Mouse (Mus musculus): ENCODE results near the gene Rinl. TPM values are rescaled to one million over a fixed set of nuclear protein-coding genes. Genes with fewer than 3 reads are reported as not detected.
A peak's percentile ranks its signal among the peaks of the same experiment; 100 is the strongest.

Gene Rinl
- polyA plus RNA-seq (2014; fragmentation: Nextera tagmentation; extraction: Ambion mirVana) = 2.7 and 3.0 TPM in 2 replicates

DNA sequence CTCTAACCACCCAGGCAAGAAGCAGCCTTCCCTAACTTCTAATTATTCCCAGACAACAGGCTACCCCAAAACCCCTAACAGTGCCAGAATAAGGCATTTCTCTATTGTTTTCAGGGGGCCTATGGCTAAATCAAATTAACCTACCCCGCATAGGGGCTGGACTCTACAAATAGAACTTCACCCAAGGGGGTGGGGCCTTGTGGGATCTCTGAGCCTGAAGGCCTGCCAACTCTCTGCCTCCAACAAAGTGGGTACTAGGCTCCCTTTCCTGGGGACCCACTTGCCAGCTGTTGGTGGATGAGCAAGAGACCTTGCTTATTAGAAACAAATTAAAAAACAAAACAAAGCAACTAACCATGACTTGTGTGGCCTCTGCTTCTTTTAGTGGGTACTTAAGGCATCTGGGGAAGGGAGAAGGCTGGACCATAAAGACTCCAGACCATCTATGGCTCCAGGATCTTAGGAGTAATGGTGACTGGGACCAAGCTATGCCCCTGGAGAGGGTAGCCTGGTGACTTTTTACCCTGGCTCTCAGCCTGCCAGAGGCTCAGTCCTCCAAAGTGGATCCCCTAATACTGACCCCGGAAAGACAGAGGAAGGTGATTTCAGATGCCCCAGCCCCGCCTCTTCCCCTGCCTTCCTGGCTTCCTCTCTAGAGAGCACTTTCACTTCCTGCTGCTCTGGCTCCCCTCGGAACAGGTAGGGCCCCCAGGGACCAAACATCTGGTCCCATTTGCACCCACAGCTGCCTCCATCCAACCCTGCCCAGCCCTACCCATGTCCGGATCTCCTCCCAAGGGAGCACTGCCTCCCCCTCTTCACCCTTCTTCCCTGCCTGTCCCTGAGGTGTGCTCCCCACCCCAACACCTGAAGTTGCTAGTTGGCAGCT lies at the start of gene Rinl:
Gene Rinl (plus strand): TSS at position 663 of the 889 bp plus-strand sequence.
- WGBS = 50% methylated on average over 4 of the region's 5 CpGs
- ATAC-seq (ENCODE audit: low read depth) = no peak
- H3K27me3 ChIP-seq (replicated peaks; ENCODE audit: control insufficient read depth, insufficient read depth, low read length) = no peaks in the 10 kb centered on the region

DNA sequence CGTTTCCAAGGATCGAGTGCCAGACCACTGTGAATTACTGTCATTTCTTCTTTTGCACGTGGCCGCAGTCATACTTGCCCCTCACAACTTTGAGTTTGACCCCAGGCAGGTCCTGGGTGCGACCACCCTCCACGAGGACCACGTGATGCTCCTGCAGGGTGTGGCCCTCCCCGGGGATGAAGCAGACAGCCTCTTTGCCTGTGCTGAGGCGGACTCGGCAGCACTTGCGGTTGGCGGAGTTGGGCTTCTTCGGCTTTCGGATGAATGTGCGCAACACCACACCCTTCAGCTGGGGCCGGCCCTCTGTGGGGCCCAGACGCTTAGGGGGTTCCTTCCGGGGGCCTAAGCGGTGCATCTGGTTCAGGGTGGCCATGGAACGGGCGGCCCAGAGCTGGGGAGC lies 48.9 kb upstream of the Rinl start:
- Histone ChIP-seq H3K27ac (replicated peaks; ENCODE audit: low read depth, low read length) (no peak overlapping the region), H3K4me1 (ENCODE audit: control insufficient read depth, insufficient read depth, low read length) (0 out of 2 replicates have a peak, but pooled peaks cover 4% of the 10 kb centered on the region), H3K4me2 (ENCODE audit: low read depth, low read length) (no peak overlapping the region), H3K9ac (ENCODE audit: low read depth, low read length) (no peak overlapping the region), H3K4me3 (ENCODE audit: low read depth, low read length) (no peak overlapping the region), H3K36me3 (ENCODE audit: control insufficient read depth, insufficient read depth, low read length) (peaks cover 31% of the 10 kb centered on the region), H3K9me3 (ENCODE audit: control insufficient read depth, low read length) (no peaks in the 10 kb centered on the region), H3K27me3 (replicated peaks; ENCODE audit: control insufficient read depth, insufficient read depth, low read length) (no peaks in the 10 kb centered on the region)
- WGBS = 95% methylated on average over 21 of the region's 21 CpGs
- DNase-seq (ENCODE audit: low spot score) (no peak), ATAC-seq (ENCODE audit: low read depth) (no peak)

More for the DNA sequence above, at the start of gene Rinl:
- Histone ChIP-seq H3K4me1 (ENCODE audit: control insufficient read depth, insufficient read depth, low read length) (peaks cover 18% of the 10 kb centered on the region), H3K9ac (ENCODE audit: low read depth, low read length) (no peak within 1 kb of the TSS), H3K36me3 (ENCODE audit: control insufficient read depth, insufficient read depth, low read length) (peaks cover 26% of the 10 kb centered on the region; the same call in 1 of the 2 replicates), H3K4me3 (ENCODE audit: low read depth, low read length) (no peak within 1 kb of the TSS), H3K27ac (replicated peaks; ENCODE audit: low read depth, low read length) (peak within 1 kb of the TSS; percentile 39), H3K4me2 (ENCODE audit: low read depth, low read length) (no peak within 1 kb of the TSS), H3K9me3 (ENCODE audit: control insufficient read depth, low read length) (no peaks in the 10 kb centered on the region)
- DNase-seq (ENCODE audit: low spot score) = no peak

DNA sequence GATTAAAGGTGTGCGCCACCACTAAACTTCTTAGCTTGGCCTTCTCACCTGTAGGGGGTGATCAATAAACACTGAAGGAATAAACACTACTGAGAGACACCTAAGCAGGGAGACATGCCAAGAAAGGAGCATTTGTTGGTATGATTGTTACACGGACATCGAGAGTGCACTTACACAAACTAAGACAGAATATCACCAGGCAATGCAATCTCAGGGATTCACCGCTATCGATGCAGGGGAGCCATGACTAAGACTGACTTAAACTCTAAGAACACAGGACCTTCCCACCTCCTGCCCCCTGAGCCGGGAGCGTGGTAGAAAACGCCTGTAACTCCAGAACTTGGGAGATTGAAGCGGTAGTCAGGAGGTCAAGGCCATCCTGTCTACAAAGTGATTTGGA lies 47.8 kb upstream of the Rinl start:
- peak overlapping the region; percentile 81 for H3K9ac ChIP-seq (ENCODE audit: low read depth, low read length)
- H3K36me3 ChIP-seq (ENCODE audit: control insufficient read depth, insufficient read depth, low read length) = peaks cover 38% of the 10 kb centered on the region
- peak overlapping the region; percentile 59 for H3K4me3 ChIP-seq (ENCODE audit: low read depth, low read length)
- H3K4me1 ChIP-seq (ENCODE audit: control insufficient read depth, insufficient read depth, low read length) = 0 out of 2 replicates have a peak, but pooled peaks cover 4% of the 10 kb centered on the region
- peak overlapping the region; percentile 73 for H3K27ac ChIP-seq (replicated peaks; ENCODE audit: low read depth, low read length)
- DNase-seq (ENCODE audit: low spot score) = no peak
- WGBS = 33% methylated on average over 9 of the region's 9 CpGs
- peak overlapping the region; percentile 90 for H3K4me2 ChIP-seq (ENCODE audit: low read depth, low read length)
- no peak for ATAC-seq (ENCODE audit: low read depth)
- H3K27me3 ChIP-seq (replicated peaks; ENCODE audit: control insufficient read depth, insufficient read depth, low read length) = no peaks in the 10 kb centered on the region
- no peaks in the 10 kb centered on the region for H3K9me3 ChIP-seq (ENCODE audit: control insufficient read depth, low read length)

DNA sequence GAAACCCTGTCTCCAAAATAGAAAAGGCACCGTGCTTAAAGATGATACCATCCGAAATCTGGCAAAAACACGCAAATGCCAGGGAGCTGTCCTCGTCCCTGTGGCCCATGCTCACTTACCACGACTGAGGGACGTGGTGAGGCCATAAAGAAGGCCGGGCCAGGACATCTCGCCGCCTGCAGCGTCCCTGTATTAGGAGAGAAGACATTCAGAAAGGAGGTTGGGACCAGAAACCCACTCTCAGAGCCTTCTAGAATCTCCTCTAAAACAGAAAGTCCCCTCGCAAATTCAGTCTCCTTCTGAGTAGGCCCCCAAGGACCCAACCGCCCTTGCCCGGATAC lies 47.4 kb upstream of the Rinl start:
- Histone ChIP-seq H3K4me3 (ENCODE audit: low read depth, low read length) (peak overlapping the region; percentile 59), H3K27ac (replicated peaks; ENCODE audit: low read depth, low read length) (peak overlapping the region; percentile 73), H3K4me1 (ENCODE audit: control insufficient read depth, insufficient read depth, low read length) (0 out of 2 replicates have a peak, but pooled peaks cover 4% of the 10 kb centered on the region), H3K9ac (ENCODE audit: low read depth, low read length) (peak overlapping the region; percentile 81), H3K36me3 (ENCODE audit: control insufficient read depth, insufficient read depth, low read length) (peaks cover 37% of the 10 kb centered on the region), H3K4me2 (ENCODE audit: low read depth, low read length) (peak overlapping the region; percentile 90), H3K9me3 (ENCODE audit: control insufficient read depth, low read length) (no peaks in the 10 kb centered on the region), H3K27me3 (replicated peaks; ENCODE audit: control insufficient read depth, insufficient read depth, low read length) (no peaks in the 10 kb centered on the region)
- 1% methylated on average over 13 of the region's 13 CpGs for WGBS
- ATAC-seq (ENCODE audit: low read depth) = peak; percentile 7; the same call in 1 of the 2 replicates
- no peak for DNase-seq (ENCODE audit: low spot score)

DNA sequence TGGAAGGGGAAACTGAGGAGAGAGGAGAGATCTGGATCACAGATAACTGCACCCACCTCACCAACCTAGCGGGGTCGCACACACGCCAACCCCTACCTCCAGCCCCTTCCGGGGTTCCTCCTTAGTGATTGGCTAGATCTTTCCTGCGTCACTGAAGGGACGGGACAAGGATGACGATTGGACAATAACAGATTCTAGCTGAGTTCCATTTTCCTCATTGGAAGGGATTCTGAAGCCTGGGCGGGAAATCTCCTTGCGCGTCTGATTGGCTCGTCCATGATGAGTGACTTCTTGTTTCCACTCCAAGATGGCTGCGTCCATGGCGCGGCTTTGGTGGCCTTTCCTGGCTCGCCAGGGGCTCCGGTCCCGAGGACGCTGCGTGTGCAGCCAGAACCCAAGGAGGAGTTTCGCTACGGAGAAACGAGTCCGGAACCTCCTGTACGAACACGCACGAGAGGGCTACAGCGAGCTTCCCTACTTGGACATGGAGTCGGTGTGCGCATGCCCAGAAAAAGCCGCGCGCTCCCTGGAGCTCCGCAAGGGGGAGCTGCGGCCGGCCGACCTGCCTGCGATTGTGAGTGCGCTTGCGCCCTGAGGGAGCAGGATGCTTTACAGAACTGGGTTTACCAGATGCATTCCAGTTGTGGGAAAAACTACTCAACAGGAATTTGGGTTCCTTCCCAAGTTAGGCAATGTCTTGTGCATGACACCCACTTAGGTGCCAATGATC lies 46.9 kb upstream of the Rinl start, which contains the start of the genes Mrps12 and Sars2:
Gene Mrps12 (minus strand): TSS at position 112 of the 730 bp plus-strand sequence.
Gene Sars2 (plus strand): TSS at position 284 of the 730 bp plus-strand sequence.
- H3K27me3 ChIP-seq (replicated peaks; ENCODE audit: control insufficient read depth, insufficient read depth, low read length) = no peaks in the 10 kb centered on the region
- H3K36me3 ChIP-seq (ENCODE audit: control insufficient read depth, insufficient read depth, low read length) = peaks cover 33% of the 10 kb centered on the region
- H3K4me2 ChIP-seq (ENCODE audit: low read depth, low read length) = peak within 1 kb of the TSS; percentile 90
- H3K9ac ChIP-seq (ENCODE audit: low read depth, low read length) = peak within 1 kb of the TSS; percentile 81
- 0% methylated on average over 39 of the region's 39 CpGs for WGBS
- H3K27ac ChIP-seq (replicated peaks; ENCODE audit: low read depth, low read length) = peak within 1 kb of the TSS; percentile 78
- H3K4me3 ChIP-seq (ENCODE audit: low read depth, low read length) = peak within 1 kb of the TSS; percentile 59
- H3K4me1 ChIP-seq (ENCODE audit: control insufficient read depth, insufficient read depth, low read length) = 0 out of 2 replicates have a peak, but pooled peaks cover 4% of the 10 kb centered on the region
- peak; percentile 99 for ATAC-seq (ENCODE audit: low read depth)
- no peaks in the 10 kb centered on the region for H3K9me3 ChIP-seq (ENCODE audit: control insufficient read depth, low read length)
- peak; percentile 99 for DNase-seq (ENCODE audit: low spot score)

DNA sequence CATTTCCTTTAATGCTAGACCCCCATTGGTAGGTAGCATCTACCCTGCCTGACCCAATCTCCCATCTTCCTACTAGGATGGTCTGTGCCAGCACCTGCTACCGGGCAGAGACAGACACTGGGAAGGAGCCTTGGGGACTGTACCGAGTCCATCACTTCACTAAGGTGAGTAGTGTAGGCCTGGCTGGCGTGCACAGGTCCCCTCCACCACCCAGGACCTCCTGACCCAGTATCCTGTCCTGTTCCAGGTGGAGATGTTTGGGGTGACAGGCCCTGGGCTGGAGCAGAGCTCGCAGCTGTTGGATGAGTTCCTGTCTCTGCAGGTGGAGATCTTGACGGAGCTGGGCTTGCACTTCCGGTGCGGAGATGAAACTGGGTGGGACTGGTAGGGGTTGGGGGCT lies 38.8 kb upstream of the Rinl start:
- Histone ChIP-seq H3K9ac (ENCODE audit: low read depth, low read length) (no peak overlapping the region), H3K36me3 (ENCODE audit: control insufficient read depth, insufficient read depth, low read length) (peaks cover 41% of the 10 kb centered on the region; the same call in 1 of the 2 replicates), H3K4me2 (ENCODE audit: low read depth, low read length) (no peak overlapping the region), H3K4me3 (ENCODE audit: low read depth, low read length) (no peak overlapping the region), H3K9me3 (ENCODE audit: control insufficient read depth, low read length) (no peaks in the 10 kb centered on the region), H3K27ac (replicated peaks; ENCODE audit: low read depth, low read length) (no peak overlapping the region), H3K27me3 (replicated peaks; ENCODE audit: control insufficient read depth, insufficient read depth, low read length) (no peaks in the 10 kb centered on the region), H3K4me1 (ENCODE audit: control insufficient read depth, insufficient read depth, low read length) (no peaks in the 10 kb centered on the region)
- no peak for ATAC-seq (ENCODE audit: low read depth)
- DNase-seq (ENCODE audit: low spot score) = no peak
- WGBS = 93% methylated on average over 7 of the region's 7 CpGs

DNA sequence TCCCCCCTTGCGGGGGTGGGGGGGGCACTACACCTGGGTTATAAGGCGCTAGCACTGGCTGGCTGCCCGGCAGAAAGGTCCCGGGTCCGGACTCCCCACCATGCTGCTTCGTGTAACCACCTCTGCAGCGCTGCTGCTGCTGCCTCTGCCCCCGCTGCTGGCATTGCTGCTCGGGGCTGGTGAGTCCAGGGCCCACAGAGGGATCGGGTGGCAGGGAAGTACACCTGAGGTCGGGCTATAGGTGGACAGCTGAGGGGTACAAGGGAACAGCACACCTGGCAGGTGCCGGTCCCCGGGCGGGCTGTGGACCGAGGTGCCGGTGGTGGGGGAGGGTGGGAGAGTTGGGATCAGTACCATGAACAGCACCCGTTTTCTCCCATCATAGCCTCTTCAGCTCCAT lies 32.7 kb upstream of the Rinl start, which contains the start of gene Ccer2:
Gene Ccer2 (plus strand): TSS at position 96 of the 400 bp plus-strand sequence.
- ATAC-seq (ENCODE audit: low read depth) (0 out of 2 replicates have a peak, but pooled peaks have one; percentile 9), DNase-seq (ENCODE audit: low spot score) (no peak)
- Histone ChIP-seq H3K4me3 (ENCODE audit: low read depth, low read length) (no peak within 1 kb of the TSS), H3K9me3 (ENCODE audit: control insufficient read depth, low read length) (no peaks in the 10 kb centered on the region), H3K27me3 (replicated peaks; ENCODE audit: control insufficient read depth, insufficient read depth, low read length) (peaks cover 6% of the 10 kb centered on the region), H3K9ac (ENCODE audit: low read depth, low read length) (peak within 1 kb of the TSS; percentile 25; the same call in 1 of the 2 replicates), H3K4me2 (ENCODE audit: low read depth, low read length) (peak within 1 kb of the TSS; percentile 29; the same call in 1 of the 2 replicates), H3K36me3 (ENCODE audit: control insufficient read depth, insufficient read depth, low read length) (peaks cover 50% of the 10 kb centered on the region; the same call in 1 of the 2 replicates), H3K4me1 (ENCODE audit: control insufficient read depth, insufficient read depth, low read length) (peaks cover 6% of the 10 kb centered on the region; the same call in 1 of the 2 replicates), H3K27ac (replicated peaks; ENCODE audit: low read depth, low read length) (no peak within 1 kb of the TSS)
- WGBS = under 1% methylated on average over 16 of the region's 17 CpGs

DNA sequence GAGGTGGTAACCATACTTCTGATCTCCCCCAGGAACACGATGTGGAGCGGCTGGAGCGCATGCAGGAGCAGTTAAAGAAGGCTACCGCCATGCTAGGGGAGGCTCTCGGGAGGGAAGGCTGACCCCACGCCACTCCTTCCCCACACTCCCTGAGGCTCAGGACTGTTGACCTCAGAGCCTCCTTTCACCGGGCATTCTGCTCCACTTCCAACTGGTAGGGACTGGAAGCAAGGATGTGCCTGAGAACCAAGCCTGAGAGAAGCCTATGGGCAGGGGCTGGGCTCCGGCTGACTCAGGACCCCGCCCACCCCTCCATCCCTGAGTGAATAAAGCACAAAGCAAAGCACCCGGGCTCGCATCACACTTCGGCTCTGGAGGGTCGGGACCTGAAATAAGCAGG lies 30.1 kb upstream of the Rinl start:
- Histone ChIP-seq H3K36me3 (ENCODE audit: control insufficient read depth, insufficient read depth, low read length) (peaks cover 57% of the 10 kb centered on the region), H3K9me3 (ENCODE audit: control insufficient read depth, low read length) (no peaks in the 10 kb centered on the region), H3K4me3 (ENCODE audit: low read depth, low read length) (no peak overlapping the region), H3K9ac (ENCODE audit: low read depth, low read length) (0 out of 2 replicates have a peak overlapping the region, but pooled peaks have one; percentile 1), H3K4me2 (ENCODE audit: low read depth, low read length) (no peak overlapping the region), H3K27me3 (replicated peaks; ENCODE audit: control insufficient read depth, insufficient read depth, low read length) (peaks cover 6% of the 10 kb centered on the region), H3K4me1 (ENCODE audit: control insufficient read depth, insufficient read depth, low read length) (peaks cover 6% of the 10 kb centered on the region; the same call in 1 of the 2 replicates), H3K27ac (replicated peaks; ENCODE audit: low read depth, low read length) (no peak overlapping the region)
- ATAC-seq (ENCODE audit: low read depth) (no peak), DNase-seq (ENCODE audit: low spot score) (no peak)
- 76% methylated on average over 13 of the region's 13 CpGs for WGBS

All from embryonic facial prominence, embryonic 14.5 days (tissue).